Mouse (Mus musculus) kidney, postnatal 0 days (tissue): ENCODE data around the gene Nptxr. TPM values are rescaled to one million over a fixed set of nuclear protein-coding genes. Genes with fewer than 3 reads are reported as not detected.

Experiments used
- ATAC-seq: fragments of 200-750 bp; cut with Nextera tagmentation; replicated peaks from 2 replicates; pipeline ENCODE4 v1.8.0; 2017; ENCODE audit warnings: low read depth, moderate number of reproducible peaks, moderate TSS enrichment, moderate library complexity; ENCODE audit not compliant: low FRiP score
- DNase-seq: peaks from one replicate; pipeline ENCODE4 v3.0.0-alpha.2; 2016; ENCODE audit warnings: low spot score
- H3K27ac ChIP-seq: fragments of 300-500 bp; sonication (generic); 2 replicates; pipeline ENCODE4 v1.5.1; 2014; ENCODE audit warnings: mild to moderate bottlenecking
- H3K27me3 ChIP-seq: fragments of 300-500 bp; sonication (generic); 2 replicates; pipeline ENCODE4 v1.6.1; 2014; ENCODE audit warnings: low read length, mixed read lengths; ENCODE audit not compliant: insufficient read depth
- H3K36me3 ChIP-seq: fragments of 300-500 bp; sonication (generic); 2 replicates; pipeline ENCODE4 v1.6.1; 2014; ENCODE audit warnings: low read length, mixed read lengths; ENCODE audit not compliant: insufficient read depth
- H3K4me1 ChIP-seq: fragments of 300-500 bp; sonication (generic); replicated peaks from 2 replicates; pipeline ENCODE4 v1.6.1; 2014; ENCODE audit warnings: antibody characterized with exemption, low read length, mixed read lengths; ENCODE audit not compliant: insufficient read depth
- H3K4me2 ChIP-seq: fragments of 300-500 bp; sonication (generic); 2 replicates; pipeline ENCODE4 v1.6.1; 2014; ENCODE audit warnings: mild to moderate bottlenecking, low read length, moderate library complexity, mixed read lengths
- H3K4me3 ChIP-seq: fragments of 300-500 bp; sonication (generic); replicated peaks from 2 replicates; pipeline ENCODE4 v1.5.1; 2014; ENCODE audit warnings: low read depth, low read length
- H3K9ac ChIP-seq: fragments of 300-500 bp; sonication (generic); 2 replicates; pipeline ENCODE4 v1.6.1; 2014; ENCODE audit warnings: low read depth, low read length
- H3K9me3 ChIP-seq: fragments of 300-500 bp; sonication (generic); replicated peaks from 2 replicates; pipeline ENCODE4 v1.6.1; 2016; ENCODE audit warnings: low read length, inconsistent platforms, mixed read lengths
- CTCF ChIP-seq: IDR thresholded peaks from 2 replicates; pipeline ENCODE4 v1.5.1; 2016; ENCODE audit warnings: antibody characterized with exemption, low read depth, mild to moderate bottlenecking, moderate library complexity
- WGBS: fragments of 180-500 bp; shearing (Covaris S2); extraction: QIAGEN DNeasy Blood & Tissue Kit; methylation state at CpG from one replicate; pipeline ENCODE4 v1.1.7; 2014; 5-methylcytosine and 5-hydroxymethylcytosine counted together
- polyA plus RNA-seq: library from polyadenylated mRNA; unstranded; fragments of >200 nt; fragmentation: Nextera tagmentation; extraction: Ambion mirVana; gene quantifications from 2 replicates; pipeline ENCODE4 v1.2.1, GENCODE M21; 2015

Gene Nptxr
- polyA plus RNA-seq, 1 experiment from 2014 or later: 1.1 TPM

DNA sequence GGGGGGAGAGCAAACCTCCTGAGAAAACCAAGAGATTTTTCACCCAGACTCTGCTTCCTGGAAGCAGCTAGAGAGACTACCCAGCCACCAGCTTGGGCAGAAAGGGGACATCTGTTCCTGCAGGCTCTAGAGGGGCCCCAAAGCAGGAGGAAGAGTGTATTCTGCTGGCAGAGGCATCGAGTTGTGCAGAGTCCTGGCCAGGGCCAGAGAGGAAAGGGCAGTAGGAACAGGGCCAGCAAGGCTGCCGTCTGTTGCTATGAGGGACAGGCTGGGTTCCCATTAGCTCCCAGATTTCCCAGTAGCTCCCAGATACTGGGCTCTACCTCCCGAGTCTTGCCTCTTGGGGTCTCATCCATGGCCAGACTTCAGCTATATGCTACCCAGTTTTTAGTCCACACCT, 5.5 kb upstream of the Nptxr start:
- H3K4me3 ChIP-seq: no peak overlapping the region
- no peak overlapping the region for H3K27ac ChIP-seq
- H3K9me3 ChIP-seq: no peaks in the 10 kb centered on the region
- H3K36me3 ChIP-seq: no peaks in the 10 kb centered on the region
- 68% methylated on average over 3 of the region's 3 CpGs for WGBS
- no peak overlapping the region for H3K9ac ChIP-seq
- H3K4me1 ChIP-seq: no peaks in the 10 kb centered on the region
- no peak for TF ChIP-seq CTCF
- DNase-seq (no peak), ATAC-seq (no peak)
- no peak overlapping the region for H3K4me2 ChIP-seq
- H3K27me3 ChIP-seq: peaks cover 8% of the 10 kb centered on the region; the same call in 1 of the 2 replicates

DNA sequence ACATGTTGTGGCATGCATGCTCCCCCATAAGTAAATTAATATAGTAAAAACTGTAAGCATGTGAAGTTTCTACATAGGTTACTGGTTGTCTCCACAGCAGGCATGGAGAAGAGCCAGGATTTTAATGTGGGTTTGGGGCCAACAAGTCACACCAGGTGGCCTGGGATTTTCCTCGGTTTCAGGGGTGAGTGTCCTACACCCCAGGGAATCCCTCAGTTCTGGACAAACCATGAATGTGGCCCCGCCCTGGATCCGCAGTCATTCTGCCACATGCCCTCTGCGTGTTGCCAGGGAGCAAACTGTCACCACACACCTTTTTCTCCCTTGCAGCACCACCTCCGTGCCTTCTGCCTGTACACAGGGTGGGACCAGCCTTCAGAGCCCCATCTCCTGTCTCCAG, 4.1 kb upstream of the Nptxr start:
- Histone ChIP-seq H3K4me2 (no peak overlapping the region), H3K4me1 (0 out of 2 replicates have a peak, but pooled peaks cover 2% of the 10 kb centered on the region), H3K27ac (no peak overlapping the region), H3K27me3 (peaks cover 11% of the 10 kb centered on the region), H3K36me3 (no peaks in the 10 kb centered on the region), H3K9me3 (no peaks in the 10 kb centered on the region), H3K4me3 (no peak overlapping the region), H3K9ac (no peak overlapping the region)
- no peak for DNase-seq
- 61% methylated on average over 5 of the region's 5 CpGs for WGBS
- no peak for TF ChIP-seq CTCF
- no peak for ATAC-seq

DNA sequence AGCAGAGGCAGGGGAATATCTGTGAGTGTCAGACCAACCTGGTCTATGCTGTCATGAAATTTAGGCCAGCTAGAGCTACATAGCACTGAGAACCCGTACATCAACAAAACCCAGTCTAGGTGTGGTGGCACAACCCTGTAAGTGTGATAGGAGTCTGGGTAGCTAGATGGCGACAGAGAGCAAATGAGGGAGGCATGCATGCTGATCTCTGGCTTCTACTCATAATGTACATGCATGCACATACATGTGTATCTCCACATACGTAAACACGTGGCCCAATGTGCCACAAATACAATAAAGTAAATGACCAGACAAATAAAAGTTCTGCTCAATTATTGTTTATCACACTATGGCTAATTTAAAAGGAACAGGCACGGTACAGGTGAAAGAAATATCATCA, 3.5 kb upstream of the Nptxr start:
- Histone ChIP-seq H3K9me3 (no peaks in the 10 kb centered on the region), H3K4me1 (0 out of 2 replicates have a peak, but pooled peaks cover 3% of the 10 kb centered on the region), H3K4me3 (no peak overlapping the region), H3K9ac (no peak overlapping the region), H3K36me3 (no peaks in the 10 kb centered on the region), H3K27me3 (peaks cover 17% of the 10 kb centered on the region), H3K4me2 (no peak overlapping the region), H3K27ac (no peak overlapping the region)
- WGBS: 33% methylated on average over 5 of the region's 5 CpGs
- peak; percentile 79 for TF ChIP-seq CTCF
- ATAC-seq: no peak
- DNase-seq: peak; percentile 67

DNA sequence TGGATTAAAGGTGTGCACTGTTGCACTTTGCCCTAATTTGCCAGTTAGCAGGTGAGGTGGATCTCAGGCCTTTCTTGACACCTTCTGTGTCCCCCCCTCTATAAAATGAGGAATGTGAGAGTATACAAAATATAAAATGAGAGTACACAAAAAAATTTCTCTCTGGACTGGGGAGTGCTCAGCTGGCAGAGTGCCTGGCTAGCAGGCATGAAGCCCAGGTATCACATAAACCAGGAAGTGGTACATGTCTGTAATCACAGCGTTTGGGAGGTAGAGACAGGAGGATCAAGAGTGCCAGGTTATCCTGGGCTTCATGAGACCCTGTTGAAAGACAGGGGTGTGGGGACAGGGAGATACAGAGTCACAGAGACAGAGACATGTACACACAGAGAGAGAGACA, 2.5 kb upstream of the Nptxr start:
- DNase-seq: no peak
- H3K4me3 ChIP-seq: no peak overlapping the region
- H3K36me3 ChIP-seq: no peaks in the 10 kb centered on the region
- H3K4me2 ChIP-seq: no peak overlapping the region
- H3K4me1 ChIP-seq: 0 out of 2 replicates have a peak, but pooled peaks cover 3% of the 10 kb centered on the region
- H3K27me3 ChIP-seq: peaks cover 24% of the 10 kb centered on the region
- no peak overlapping the region for H3K27ac ChIP-seq
- 43% methylated on average over 1 of the region's 1 CpGs for WGBS
- no peaks in the 10 kb centered on the region for H3K9me3 ChIP-seq
- no peak for TF ChIP-seq CTCF
- no peak overlapping the region for H3K9ac ChIP-seq
- ATAC-seq: no peak

DNA sequence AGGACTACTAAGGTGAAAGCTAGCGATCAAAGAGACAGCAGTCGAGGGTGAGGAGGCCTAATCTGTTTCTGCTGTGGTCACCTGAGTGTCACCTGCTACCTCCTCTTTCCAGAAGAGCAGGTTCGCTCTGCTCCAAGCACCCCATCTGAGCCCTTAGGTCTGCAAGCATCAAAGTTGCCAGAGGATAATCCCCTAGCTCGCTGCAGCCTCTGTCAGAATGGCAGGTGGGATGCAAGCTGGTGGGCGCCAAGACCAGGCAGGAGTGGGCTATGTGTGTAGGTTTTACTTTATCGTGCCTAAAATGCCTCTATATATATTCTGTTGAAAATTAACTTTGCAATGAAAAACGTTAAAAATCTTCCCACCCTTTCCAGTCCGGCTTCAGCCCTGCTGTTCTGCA, 680 bp upstream of the Nptxr start:
- DNase-seq (no peak), ATAC-seq (no peak)
- peaks cover 24% of the 10 kb centered on the region for H3K27me3 ChIP-seq
- H3K4me3 ChIP-seq: no peak overlapping the region
- H3K36me3 ChIP-seq: no peaks in the 10 kb centered on the region
- no peak for TF ChIP-seq CTCF
- H3K9ac ChIP-seq: no peak overlapping the region
- H3K4me2 ChIP-seq: no peak overlapping the region; the same call in 1 of the 2 replicates
- 25% methylated on average over 8 of the region's 8 CpGs for WGBS
- H3K27ac ChIP-seq: no peak overlapping the region
- 0 out of 2 replicates have a peak, but pooled peaks cover 3% of the 10 kb centered on the region for H3K4me1 ChIP-seq
- no peaks in the 10 kb centered on the region for H3K9me3 ChIP-seq

DNA sequence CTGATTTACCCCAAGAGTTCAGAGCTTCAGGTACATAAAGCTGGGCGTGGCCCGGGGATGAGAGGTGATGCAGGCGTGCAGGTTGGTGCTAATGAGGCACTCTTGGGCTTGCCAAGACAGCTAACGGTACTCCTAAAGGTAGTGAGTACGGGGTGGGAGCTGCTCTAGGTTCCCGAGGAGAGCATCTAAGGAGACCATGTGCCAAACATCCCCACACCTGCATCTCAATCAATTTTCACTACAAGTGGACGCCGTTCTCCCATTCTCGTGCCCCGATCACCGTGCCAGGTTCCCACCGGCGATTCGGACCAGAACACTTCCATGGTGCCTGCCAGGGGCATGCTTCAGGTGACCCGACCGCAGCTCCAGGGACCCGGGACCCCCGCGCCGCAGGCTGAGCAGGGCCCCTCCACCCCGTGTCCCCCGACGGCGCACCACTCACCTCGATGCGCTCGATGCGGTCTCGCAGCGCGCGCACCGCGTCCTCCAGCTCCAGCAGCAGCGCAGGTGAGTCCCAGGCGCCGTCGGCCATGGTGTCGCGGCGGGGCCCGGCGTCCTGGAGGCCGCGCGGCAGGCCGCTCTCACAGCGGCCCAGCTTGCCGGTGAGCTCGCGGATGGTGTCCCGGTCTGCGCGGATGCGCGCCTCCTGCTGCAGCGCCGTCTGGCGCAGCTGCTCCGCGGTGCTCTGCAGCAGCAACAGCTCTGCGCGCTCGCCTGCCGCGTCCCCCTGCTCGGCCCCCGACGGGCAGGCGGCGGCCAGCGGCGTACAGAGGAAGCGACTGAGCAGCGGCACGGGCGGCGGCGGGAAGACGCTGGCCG, 824 bp downstream of the Nptxr start:
- WGBS: 4% methylated on average over 64 of the region's 81 CpGs
- no peaks in the 10 kb centered on the region for H3K9me3 ChIP-seq

More for the DNA sequence above, 824 bp downstream of the Nptxr start:
- no peak for TF ChIP-seq CTCF
- DNase-seq (peak; percentile 33), ATAC-seq (peak; percentile 35; the same call in 1 of the 2 replicates)
- H3K4me3 ChIP-seq: peak overlapping the region; percentile 50
- peaks cover 27% of the 10 kb centered on the region for H3K27me3 ChIP-seq
- H3K9ac ChIP-seq: 0 out of 2 replicates have a peak overlapping the region, but pooled peaks have one; percentile 56
- H3K4me1 ChIP-seq: 0 out of 2 replicates have a peak, but pooled peaks cover 3% of the 10 kb centered on the region
- no peak overlapping the region for H3K27ac ChIP-seq
- no peaks in the 10 kb centered on the region for H3K36me3 ChIP-seq
- peak overlapping the region; percentile 88 for H3K4me2 ChIP-seq
